Mouse (Mus musculus) liver, adult 2 months (tissue): ENCODE data around the gene Tle6.

Experiments used
- CTCF ChIP-seq: fragments of 200-500 bp; IDR thresholded peaks from 2 replicates; pipeline ENCODE4 v1.5.1; 2011; ENCODE audit warnings: low read depth, low read length, control low read depth
- POLR2A ChIP-seq: fragments of 200-500 bp; IDR thresholded peaks from 2 replicates; pipeline ENCODE4 v1.6.1; 2011; ENCODE audit warnings: low read length, control low read depth; ENCODE audit not compliant: insufficient read depth; ENCODE audit errors: extremely low read depth

DNA sequence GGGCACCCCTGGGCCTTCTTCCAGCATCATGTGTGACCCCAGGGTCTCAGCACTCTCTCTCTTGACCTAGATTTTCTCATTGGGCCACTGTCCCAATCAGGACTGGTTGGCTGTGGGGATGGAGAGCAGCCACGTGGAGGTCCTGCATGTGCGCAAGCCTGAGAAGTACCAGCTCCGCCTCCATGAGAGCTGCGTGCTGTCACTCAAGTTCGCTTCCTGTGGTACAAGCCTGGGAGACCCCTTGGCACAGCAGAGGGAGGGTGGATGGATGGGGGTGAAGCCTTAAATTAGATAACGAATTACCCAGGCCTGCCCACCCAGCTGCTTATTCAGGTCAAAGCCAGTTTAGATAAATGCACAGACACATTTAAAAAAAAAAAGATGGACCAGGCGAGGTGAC lies 12.1 kb downstream of the Tle6 start:
- no peak for TF ChIP-seq POLR2A
- TF ChIP-seq CTCF: no peak
